Mouse (Mus musculus) ES-E14 (cell line): Measurements from ENCODE around the gene Sema4a. TPM values are rescaled to one million over a fixed set of nuclear protein-coding genes. Genes with fewer than 3 reads are reported as not detected.
A peak's percentile ranks its signal among the peaks of the same experiment; 100 is the strongest.

ENCODE experiments used
- DNase-seq: peaks from one replicate; pipeline ENCODE4 v3.0.0-alpha.2; 2013; ENCODE audit warnings: low read depth, low spot score
- H3K27ac ChIP-seq: 2 replicates; pipeline ENCODE4 v1.5.1; 2012; ENCODE audit warnings: low read depth, mild to moderate bottlenecking, low read length, moderate library complexity, mixed read lengths; ENCODE audit not compliant: poor library complexity, insufficient read depth, severe bottlenecking
- H3K36me3 ChIP-seq: 2 replicates; pipeline ENCODE4 v1.6.1; 2012; ENCODE audit warnings: mild to moderate bottlenecking, low read length, moderate library complexity, mixed read lengths; ENCODE audit not compliant: control insufficient read depth, poor library complexity, insufficient read depth, severe bottlenecking
- H3K4me1 ChIP-seq, 2 experiments: fragments of 150-350 bp in 1 of 2; sonication (generic) in 1 of 2; 2 replicates each; pipeline ENCODE4 v1.6.1; 2012; ENCODE audit warnings: low read length in 2 of 2, mild to moderate bottlenecking in 1 of 2, mixed read lengths in 1 of 2; ENCODE audit not compliant: control insufficient read depth in 2 of 2, insufficient read depth in 2 of 2, poor library complexity in 1 of 2
- H3K4me3 ChIP-seq, 2 experiments: fragments of 150-350 bp in 1 of 2; sonication (generic) in 1 of 2; 2 replicates each; pipeline ENCODE4 v1.5.1; 2012; ENCODE audit warnings: low read length in 2 of 2, low read depth in 1 of 2, mild to moderate bottlenecking in 1 of 2, mixed read lengths in 1 of 2; ENCODE audit not compliant: insufficient read depth in 1 of 2, poor library complexity in 1 of 2, severe bottlenecking in 1 of 2
- H3K9ac ChIP-seq: 2 replicates; pipeline ENCODE4 v1.6.1; 2012; ENCODE audit warnings: low read depth, mild to moderate bottlenecking, low read length, mixed read lengths; ENCODE audit not compliant: poor library complexity, insufficient read depth, severe bottlenecking
- H3K9me3 ChIP-seq: fragments of 150-350 bp; sonication (generic); 2 replicates; pipeline ENCODE4 v1.6.1; 2012; ENCODE audit warnings: low read depth, mild to moderate bottlenecking, low read length; ENCODE audit not compliant: control insufficient read depth, insufficient read depth
- CHD2 ChIP-seq: IDR thresholded peaks from 2 replicates; pipeline ENCODE4 v1.6.1; 2014; ENCODE audit warnings: mild to moderate bottlenecking, low read depth, low read length, inconsistent platforms
- HCFC1 ChIP-seq: IDR thresholded peaks from 2 replicates; pipeline ENCODE4 v1.6.1; 2012; ENCODE audit warnings: low read length, inconsistent platforms, borderline replicate concordance; ENCODE audit not compliant: insufficient read depth
- MAFK ChIP-seq: IDR thresholded peaks from 2 replicates; pipeline ENCODE4 v1.6.1; 2014; ENCODE audit warnings: mild to moderate bottlenecking, low read depth, low read length, inconsistent platforms; ENCODE audit not compliant: insufficient read depth
- ZC3H11A ChIP-seq: IDR thresholded peaks from 2 replicates; pipeline ENCODE4 v1.6.1; 2012; ENCODE audit warnings: low read depth, mild to moderate bottlenecking, inconsistent platforms, low read length, borderline replicate concordance
- ZNF384 ChIP-seq: IDR thresholded peaks from 2 replicates; pipeline ENCODE4 v1.6.1; 2012; ENCODE audit warnings: low read depth, low read length, inconsistent platforms
- in situ Hi-C, 2 experiments: fragments of 600-800 bp; cut with MboI; formaldehyde crosslinking; loops; one replicate each; pipeline ENCODE4 v1.15.1; 2025; ENCODE audit warnings: low sequenced_read_pairs in 2 of 2, inconsistent platforms in 1 of 2; ENCODE audit not compliant: unreplicated experiment in 2 of 2
- total RNA-seq: library from RNA; depleted of rRNA; stranded (reverse); fragments of 300-350 nt; gene quantifications from 2 replicates; pipeline ENCODE4 v1.2.3, GENCODE M21; 2012

The Sema4a gene
- total RNA-seq, 1 experiment, result 8.8 TPM

DNA sequence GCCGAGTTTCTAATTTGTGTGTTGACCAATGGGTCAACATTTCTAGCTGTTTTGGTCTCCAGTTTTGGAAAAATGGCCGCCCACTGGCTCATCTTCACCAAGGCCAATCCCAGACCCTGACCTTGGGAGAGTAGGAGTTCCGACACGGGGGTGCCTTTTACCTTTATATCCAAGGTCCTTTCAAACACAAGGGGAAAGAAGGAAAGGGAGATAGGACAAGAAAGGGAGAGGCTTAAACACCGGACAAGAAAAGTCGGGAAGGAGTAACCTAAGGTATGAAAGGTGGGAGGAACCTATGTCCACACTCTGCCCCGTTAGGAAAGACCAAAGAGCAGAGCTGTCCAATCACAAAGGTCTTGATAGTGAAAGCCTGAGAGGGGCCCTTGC, 50.3 kb downstream of the Sema4a start:
- peak overlapping the region; percentile 73; the same call in 1 of the 2 replicates for H3K27ac ChIP-seq
- H3K36me3 ChIP-seq, result peaks cover 6% of the 10 kb centered on the region
- in situ Hi-C loops, result no loop called here
- H3K9me3 ChIP-seq, result no peaks in the 10 kb centered on the region
- H3K9ac ChIP-seq, result peak overlapping the region; percentile 76
- peaks cover 4 to 7% of the 10 kb centered on the region in 2 experiments; a peak in 3 of 4 replicates for H3K4me1 ChIP-seq
- DNase-seq, result peak; percentile 28
- TF ChIP-seq ZNF384 (no peak), HCFC1 (no peak), ZC3H11A (no peak), MAFK (no peak), CHD2 (no peak)
- peak overlapping the region; percentile 85 to 93 for H3K4me3 ChIP-seq

DNA sequence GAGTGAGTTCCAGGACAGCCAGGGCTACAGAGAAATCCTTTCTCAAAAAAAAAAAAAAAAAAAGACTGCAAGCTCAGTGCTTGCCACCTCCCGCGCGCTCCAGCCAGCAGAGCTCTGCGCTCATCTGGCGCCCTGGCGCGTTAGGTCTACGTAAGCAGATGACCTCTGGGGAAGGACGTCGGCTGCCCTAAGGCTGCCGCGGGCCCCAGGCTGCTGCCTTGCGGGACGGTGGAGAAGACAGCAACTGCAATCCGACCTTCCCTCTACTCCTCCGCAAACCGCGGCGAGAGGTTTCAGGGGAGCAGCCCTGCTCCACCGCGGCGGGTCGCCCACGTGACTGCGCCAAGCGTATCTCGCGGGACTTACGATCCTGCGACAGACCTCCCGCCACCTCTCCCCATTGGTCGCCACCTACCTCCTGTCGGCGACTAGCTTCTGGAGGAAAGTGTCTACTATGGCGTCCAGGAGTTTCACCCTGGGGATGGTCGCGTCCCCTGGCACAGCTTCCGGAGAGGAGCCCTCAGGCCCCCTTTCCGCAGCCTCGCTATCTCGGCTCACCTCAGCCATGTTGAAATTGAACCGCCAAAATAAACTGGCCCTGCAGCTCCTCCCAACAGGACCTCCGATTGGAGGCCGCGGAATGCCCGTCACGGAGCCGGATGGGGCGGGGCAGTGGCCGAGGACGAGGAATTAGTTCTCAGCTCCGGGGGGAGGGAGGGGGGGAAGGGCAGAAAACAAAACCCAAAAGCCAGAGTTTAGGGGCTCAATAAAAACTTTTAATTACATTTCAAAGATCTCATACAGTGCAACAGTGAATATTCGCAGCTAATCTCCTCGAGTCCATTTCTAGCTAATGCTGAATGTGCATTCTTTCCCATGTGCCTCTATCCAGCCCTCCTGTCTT, 51.0 kb downstream of the Sema4a start, which contains the start of gene Pmf1:
Gene Pmf1 (minus strand): TSS at position 591 of the 904 bp plus-strand sequence.
- Histone ChIP-seq H3K9ac (peak within 1 kb of the TSS; percentile 96), H3K27ac (peak within 1 kb of the TSS; percentile 97), H3K9me3 (no peaks in the 10 kb centered on the region), H3K4me1 (peaks cover 2 to 7% of the 10 kb centered on the region in 2 experiments; a peak in 3 of 4 replicates), H3K4me3 (peak within 1 kb of the TSS; percentile 85 to 93), H3K36me3 (peaks cover 6% of the 10 kb centered on the region)
- in situ Hi-C loops, result loop anchor here (5.0 to 10.0 kb wide), 2 partner anchors 57 to 65 kb away; no protein-coding TSS in a partner anchor
- TF ChIP-seq CHD2 (peak; percentile 97), MAFK (peak; percentile 75), HCFC1 (peak; percentile 62; the same call in 1 of the 2 replicates), ZC3H11A (no peak), ZNF384 (peak; percentile 88)
- DNase-seq, result peak; percentile 87

DNA sequence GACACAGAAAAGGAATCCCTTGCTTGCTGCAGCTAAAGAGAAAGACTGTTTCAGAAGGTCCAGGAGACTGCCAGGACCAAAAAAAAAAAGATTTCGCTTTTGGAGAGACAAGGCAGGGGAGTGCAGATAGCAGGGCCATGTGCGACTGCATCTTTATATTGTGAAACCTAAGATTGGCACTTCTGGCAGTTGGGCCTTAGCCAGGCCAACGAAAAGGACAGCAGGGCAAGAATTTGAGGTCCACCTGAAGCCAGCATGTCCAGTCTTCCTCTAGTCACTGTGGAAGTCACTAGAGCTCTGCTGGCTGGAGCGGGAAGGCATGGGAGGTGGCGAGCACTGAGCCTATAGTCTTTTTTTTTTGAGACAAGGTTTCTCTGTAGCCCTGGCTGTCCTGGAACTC, 52.0 kb downstream of the Sema4a start:
- H3K9ac ChIP-seq, result peak overlapping the region; percentile 96
- H3K36me3 ChIP-seq, result peaks cover 7% of the 10 kb centered on the region
- peaks cover 2 to 7% of the 10 kb centered on the region in 2 experiments; a peak in 3 of 4 replicates for H3K4me1 ChIP-seq
- in situ Hi-C loops, result loop anchor here (5.0 to 10.0 kb wide), 2 partner anchors 58 to 66 kb away; no protein-coding TSS in a partner anchor
- no peaks in the 10 kb centered on the region for H3K9me3 ChIP-seq
- 0 out of 2 replicates have a peak overlapping the region, but pooled peaks have one; percentile 97 for H3K27ac ChIP-seq
- H3K4me3 ChIP-seq, result peak overlapping the region; percentile 85 to 93
- no peak for DNase-seq
- TF ChIP-seq MAFK, result no peak
- no peak for TF ChIP-seq ZC3H11A
- no peak for TF ChIP-seq ZNF384
- TF ChIP-seq HCFC1, result no peak
- no peak for TF ChIP-seq CHD2

DNA sequence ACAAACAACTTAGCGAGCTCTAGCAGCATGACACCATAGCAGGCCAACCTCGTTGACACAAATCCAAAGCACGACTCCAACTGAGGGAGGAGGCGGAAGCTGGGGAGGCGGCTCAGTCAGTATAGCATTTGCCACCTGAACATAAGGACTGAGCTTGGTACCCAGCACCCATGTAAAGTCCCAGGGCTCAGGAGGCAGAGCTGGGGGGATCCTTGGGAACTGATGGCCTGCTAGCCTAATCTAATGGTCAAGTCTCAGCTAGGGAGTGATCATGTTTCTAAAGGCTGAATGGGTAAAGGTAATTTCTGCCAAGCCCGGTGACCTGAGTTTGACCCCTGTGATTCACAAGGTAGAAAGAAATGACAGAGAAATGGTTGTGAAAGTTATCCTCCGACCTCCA, 53.5 kb downstream of the Sema4a start:
- Histone ChIP-seq H3K36me3 (peaks cover 12% of the 10 kb centered on the region), H3K4me1 (peaks cover 2 to 7% of the 10 kb centered on the region in 2 experiments; a peak in 3 of 4 replicates), H3K9ac (no peak overlapping the region), H3K4me3 (no peak overlapping the region; a peak in 1 of 4 replicates), H3K27ac (no peak overlapping the region), H3K9me3 (no peaks in the 10 kb centered on the region)
- DNase-seq, result no peak
- in situ Hi-C loops, result loop anchor here (5.0 to 10.0 kb wide), 2 partner anchors 60 to 67 kb away; no protein-coding TSS in a partner anchor
- TF ChIP-seq ZC3H11A (no peak), HCFC1 (no peak), MAFK (no peak), CHD2 (no peak), ZNF384 (no peak)
